Mouse (Mus musculus) 3134 (cell line): ENCODE measurements at regions not wholly inside any gene's neighbourhood (a gene's known extent, or its start where the extent isn't known, plus 50 kb on each side); places are given as distances from the start of the nearest gene placed in this dataset.

Experiments used
- DNase-seq: peaks from one replicate; pipeline ENCODE4 v3.0.0-alpha.2; 2011; ENCODE audit warnings: low spot score; ENCODE audit not compliant: insufficient read length; ENCODE audit errors: extremely low read depth

DNA sequence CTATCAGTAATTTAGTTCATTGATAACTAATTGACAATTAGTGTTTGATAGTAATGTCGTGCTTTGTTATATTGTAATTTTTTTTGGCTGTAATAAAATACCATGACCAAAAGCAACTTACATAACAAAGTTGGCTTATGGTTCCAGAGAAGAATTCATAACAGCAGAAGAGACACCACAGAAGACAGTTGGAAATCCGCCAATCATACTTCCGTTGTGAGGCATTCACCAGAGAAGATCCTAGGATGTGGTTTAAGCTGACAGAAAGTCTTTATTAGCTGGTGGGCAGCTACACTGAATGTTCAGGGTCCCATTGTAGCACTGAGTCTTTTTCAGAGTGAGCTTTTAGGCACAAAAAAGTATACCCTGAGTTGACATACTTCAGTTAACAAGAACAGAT is 109.9 kb downstream of the Sec23a start:
- DNase-seq, result no peak

DNA sequence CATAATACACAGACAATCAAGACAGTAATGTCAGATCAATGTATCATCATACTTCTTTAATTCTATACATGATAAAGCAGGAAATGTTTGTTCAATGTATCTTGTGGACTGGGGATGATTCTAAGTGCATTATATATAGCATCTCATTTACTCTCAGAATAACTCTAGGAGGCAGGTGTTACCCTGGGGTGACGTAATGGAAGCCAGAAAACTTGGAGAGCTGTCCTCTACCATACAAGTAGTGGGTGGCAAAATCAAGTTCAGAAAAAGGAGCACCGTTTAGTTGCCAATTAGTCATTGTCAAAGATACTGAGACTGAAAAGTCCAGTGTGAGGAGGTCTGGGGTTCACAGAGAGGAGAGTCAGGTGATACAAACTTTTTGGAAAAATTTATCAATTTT is 136.0 kb downstream of the Sec23a start:
- no peak for DNase-seq

DNA sequence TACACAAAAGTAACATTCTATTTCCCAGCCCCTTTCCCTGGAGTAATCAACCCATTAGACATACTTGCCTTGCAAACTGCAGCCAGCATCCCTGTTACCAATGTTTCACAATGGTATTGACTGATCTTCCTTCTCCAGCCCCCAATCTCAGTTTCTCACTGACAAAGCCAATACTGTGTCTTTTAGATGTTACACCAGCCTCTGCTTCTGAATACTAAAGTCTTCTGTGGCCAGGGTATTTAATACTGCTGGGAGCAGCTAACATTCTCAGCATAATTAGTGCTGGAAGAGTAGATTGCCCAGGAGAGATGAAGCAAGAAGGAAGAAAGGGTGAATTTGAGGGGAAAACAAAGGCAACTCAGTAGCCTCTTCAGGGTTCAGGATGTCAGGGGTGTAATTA is 139.4 kb downstream of the Sec23a start:
- no peak for DNase-seq

DNA sequence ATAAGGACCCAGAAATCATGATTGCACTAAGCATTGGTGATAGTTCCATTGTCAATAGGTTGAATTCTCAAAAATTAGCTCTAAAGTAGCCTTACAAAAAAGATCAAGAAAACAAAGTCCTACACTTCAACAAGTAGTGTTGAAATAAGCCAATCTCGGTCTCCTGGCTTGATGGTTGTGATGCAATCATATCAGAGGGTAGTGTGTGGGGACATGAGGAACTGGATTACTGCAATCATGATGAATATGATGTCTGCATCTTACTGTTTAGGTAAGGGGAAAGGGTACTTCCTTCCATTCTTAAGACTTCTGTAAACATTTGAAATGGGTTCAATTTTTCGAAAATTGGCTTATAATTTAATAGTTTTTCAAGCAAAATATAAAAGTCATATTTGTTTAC is 155.3 kb downstream of the Sec23a start:
- DNase-seq, result no peak

DNA sequence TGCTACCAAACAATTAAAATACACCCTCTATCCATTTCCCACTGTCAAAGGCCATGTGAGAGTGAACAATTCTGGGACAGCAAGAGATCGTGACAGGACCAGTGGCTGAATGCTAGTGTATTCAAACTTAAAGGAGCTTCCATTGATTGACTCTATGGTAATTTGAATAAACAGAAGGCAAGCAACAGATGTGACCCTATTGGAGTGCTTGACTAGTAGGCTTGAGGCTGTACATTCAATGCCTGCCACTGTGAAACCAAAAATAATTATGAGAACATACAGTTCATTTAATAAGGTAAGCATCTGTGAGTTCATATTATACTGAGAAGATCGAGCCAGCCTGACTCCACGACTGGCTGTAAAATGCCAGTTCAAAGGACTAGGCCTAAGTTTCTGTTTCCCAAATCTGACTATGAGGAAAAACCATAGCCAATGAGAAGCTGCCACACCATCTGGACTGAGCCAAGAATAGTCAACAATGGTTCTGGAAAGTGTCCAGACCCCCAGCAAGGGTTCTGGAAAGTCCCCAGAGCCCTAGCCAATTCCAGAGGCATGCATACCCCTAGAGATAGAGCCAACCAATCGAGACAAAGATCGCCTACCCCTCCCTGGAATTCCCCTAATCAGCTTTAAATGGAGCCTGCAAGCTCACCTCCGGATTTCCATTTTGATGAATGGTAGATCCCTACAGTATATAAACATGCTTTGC is 160.0 kb downstream of the Sec23a start:
- DNase-seq, result peak; percentile 21

DNA sequence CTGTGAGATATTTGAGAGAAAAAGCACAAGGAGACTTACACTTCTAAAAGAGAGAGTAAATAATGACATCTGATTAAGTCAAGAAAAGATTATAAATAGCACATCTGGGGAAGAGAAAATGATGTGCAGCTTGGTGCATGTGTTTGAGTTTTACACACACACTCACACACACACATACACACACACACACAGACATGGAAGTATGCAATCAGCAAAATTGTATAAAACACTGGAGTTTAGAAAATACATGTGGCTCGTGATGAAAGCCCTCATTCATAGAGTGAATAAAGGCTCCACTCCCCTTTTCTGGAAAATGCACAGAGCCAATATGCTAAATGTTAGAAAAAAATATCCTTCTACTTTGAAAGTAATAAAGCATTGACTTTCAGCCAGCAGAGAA is 182.2 kb downstream of the Sec23a start:
- DNase-seq, result no peak

DNA sequence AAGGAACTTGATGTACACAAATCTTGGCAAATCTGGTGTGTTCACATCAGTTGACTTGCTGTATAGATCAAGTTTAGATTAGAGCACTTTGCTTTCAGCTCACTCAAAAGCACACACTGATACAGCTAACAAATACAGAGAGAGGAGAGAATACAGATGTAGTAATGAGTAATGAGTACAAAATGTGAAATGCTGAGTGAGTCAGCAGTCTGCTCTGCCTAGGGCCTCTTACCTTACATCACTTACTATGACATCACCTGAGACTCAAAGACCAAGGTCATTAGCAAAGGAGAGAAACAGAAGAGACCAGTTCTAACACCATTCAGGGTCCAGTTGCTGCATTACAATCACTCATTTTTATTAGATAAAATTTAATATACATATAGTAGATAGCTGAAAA is 184.0 kb downstream of the Sec23a start:
- no peak for DNase-seq

DNA sequence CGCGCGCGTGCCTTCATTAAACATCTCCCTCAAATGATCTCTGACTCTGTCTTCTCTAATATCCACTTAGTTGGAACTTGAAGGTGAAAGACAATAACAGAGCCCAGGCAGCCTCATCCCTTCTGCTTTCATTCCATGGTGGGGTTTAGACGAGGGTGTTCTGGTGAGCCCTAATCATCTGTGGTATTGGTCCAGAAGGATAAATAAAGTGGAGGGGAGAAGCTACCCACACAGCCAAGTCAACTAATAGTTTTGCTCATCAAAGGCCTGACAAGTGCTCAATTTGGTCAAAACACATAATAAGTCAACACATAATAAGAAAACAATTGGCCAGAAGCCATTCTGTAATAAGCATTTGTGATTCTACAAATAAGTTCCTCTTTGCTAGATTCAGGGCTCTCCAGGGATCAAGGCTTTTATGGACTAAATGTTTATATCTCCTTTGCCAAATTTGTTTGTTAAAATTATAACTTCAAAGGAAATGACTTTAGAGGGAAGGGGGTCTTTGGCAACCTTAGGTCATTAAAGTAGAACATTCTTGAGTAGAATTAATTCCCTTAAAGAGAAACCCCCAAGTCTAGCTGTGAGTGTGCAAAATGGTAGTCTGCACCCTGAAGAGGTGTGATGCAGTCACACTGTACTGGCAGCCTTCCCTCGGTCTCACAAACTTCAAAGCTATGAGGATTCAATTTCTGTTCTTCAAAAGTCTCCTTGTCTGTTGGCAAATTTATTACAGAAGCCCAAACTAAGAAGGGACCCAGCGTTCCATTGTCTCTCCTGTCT is 186.5 kb downstream of the Sec23a start:
- DNase-seq, result no peak

DNA sequence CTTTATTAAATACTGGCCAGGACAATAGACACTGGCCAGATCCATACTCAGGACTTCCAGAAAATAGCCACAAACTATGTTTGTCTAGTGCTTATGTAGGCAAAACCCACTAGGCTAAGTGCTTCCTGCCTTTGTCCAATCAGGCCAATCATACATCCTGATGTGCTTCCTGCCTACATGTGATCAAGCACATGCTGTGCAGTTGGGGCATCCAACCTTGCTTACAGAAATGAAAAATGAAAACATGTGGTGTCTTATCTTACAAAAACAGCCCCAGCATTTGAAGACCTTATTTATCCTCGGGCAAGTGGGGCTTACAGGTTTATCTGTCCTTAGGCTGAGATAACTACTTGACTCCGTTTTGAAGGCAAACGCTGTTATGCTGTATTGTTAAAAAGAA is 188.8 kb downstream of the Sec23a start:
- no peak for DNase-seq

DNA sequence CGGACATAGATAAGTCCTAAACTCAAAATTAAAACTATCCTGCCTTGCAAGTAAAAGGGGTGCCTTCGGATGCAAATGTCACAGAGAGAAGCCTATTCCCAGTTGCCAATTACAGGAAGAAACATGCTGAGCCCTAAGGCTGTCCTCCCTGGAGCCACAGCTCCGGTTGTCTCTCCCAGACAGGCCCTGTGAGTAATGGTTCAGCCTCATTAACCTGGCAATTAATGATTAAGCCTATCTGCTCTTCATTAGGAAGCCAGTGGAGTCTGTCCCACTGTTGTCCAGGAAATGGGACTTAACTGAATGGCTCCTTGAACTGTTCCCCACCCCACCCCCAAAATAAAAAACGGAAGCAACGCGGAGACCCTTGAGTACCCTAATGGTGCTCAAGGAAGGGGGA is 207.7 kb downstream of the Sec23a start:
- DNase-seq, result no peak

DNA sequence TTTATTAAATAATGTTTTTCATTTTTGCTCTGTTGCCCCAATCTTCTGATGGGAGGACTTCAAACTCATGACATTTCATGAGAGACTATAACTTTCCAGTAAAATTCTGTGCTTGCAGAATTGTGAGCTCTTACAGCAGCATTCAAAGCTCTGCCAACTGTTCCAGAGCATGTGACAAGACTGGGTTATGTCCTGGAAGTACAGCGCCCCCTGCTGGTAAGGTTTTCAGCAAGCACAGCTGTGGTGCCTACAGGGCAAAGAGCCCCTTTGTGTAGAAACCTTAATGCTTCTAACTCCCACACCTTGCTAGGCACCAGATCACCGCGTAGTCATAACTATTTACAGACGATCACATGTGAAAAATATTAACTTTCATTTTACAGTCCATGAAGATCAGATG is 209.4 kb downstream of the Sec23a start:
- no peak for DNase-seq
